Mouse (Mus musculus) heart, postnatal 0 days (tissue): ENCODE measurements around the gene Khdc4. TPM values are rescaled to one million over a fixed set of nuclear protein-coding genes. Genes with fewer than 3 reads are reported as not detected.

Experiments
- ATAC-seq: fragments of 200-750 bp; cut with Nextera tagmentation; 2 replicates; pipeline ENCODE4 v1.8.0; 2017; ENCODE audit warnings: low read depth, moderate number of reproducible peaks, moderate library complexity; ENCODE audit not compliant: insufficient read depth
- DNase-seq: peaks from one replicate; pipeline ENCODE4 v3.0.0-alpha.2; 2016; ENCODE audit warnings: low spot score
- H3K27ac ChIP-seq: fragments of 300-500 bp; sonication (generic); 2 replicates; pipeline ENCODE4 v1.5.1; 2014; ENCODE audit warnings: low read depth, mild to moderate bottlenecking
- H3K27me3 ChIP-seq: fragments of 300-500 bp; sonication (generic); 2 replicates; pipeline ENCODE4 v1.6.1; 2014; ENCODE audit warnings: low read length, mixed read lengths; ENCODE audit not compliant: control insufficient read depth, insufficient read depth
- H3K36me3 ChIP-seq: fragments of 300-500 bp; sonication (generic); replicated peaks from 2 replicates; pipeline ENCODE4 v1.6.1; 2014; ENCODE audit warnings: low read length, mixed read lengths; ENCODE audit not compliant: control insufficient read depth, insufficient read depth
- H3K4me1 ChIP-seq: fragments of 300-500 bp; sonication (generic); 2 replicates; pipeline ENCODE4 v1.6.1; 2014; ENCODE audit warnings: antibody characterized with exemption; ENCODE audit not compliant: control insufficient read depth, insufficient read depth
- H3K4me2 ChIP-seq: fragments of 300-500 bp; sonication (generic); 2 replicates; pipeline ENCODE4 v1.6.1; 2014; ENCODE audit warnings: low read depth, mild to moderate bottlenecking, low read length, moderate library complexity
- H3K4me3 ChIP-seq: fragments of 300-500 bp; sonication (generic); 2 replicates; pipeline ENCODE4 v1.5.1; 2014; ENCODE audit warnings: low read depth, low read length
- H3K9ac ChIP-seq: fragments of 300-500 bp; sonication (generic); replicated peaks from 2 replicates; pipeline ENCODE4 v1.6.1; 2014; ENCODE audit warnings: low read depth, low read length, mixed read lengths
- H3K9me3 ChIP-seq: fragments of 300-500 bp; sonication (generic); replicated peaks from 2 replicates; pipeline ENCODE4 v1.6.1; 2016; ENCODE audit warnings: low read length; ENCODE audit not compliant: control insufficient read depth
- CTCF ChIP-seq: IDR thresholded peaks from 2 replicates; pipeline ENCODE4 v1.5.1; 2016; ENCODE audit warnings: antibody characterized with exemption, control low read depth, low read depth
- EP300 ChIP-seq: IDR thresholded peaks from 2 replicates; pipeline ENCODE4 v1.6.1; 2016; ENCODE audit warnings: antibody characterized with exemption, low read depth
- WGBS: fragments of 180-500 bp; shearing (Covaris S2); extraction: QIAGEN DNeasy Blood & Tissue Kit; methylation state at CpG from one replicate; pipeline ENCODE4 v1.1.7; 2014; 5-methylcytosine and 5-hydroxymethylcytosine counted together
- polyA plus RNA-seq: library from polyadenylated mRNA; unstranded; fragments of >200 nt; fragmentation: Nextera tagmentation; extraction: Ambion mirVana; gene quantifications from 2 replicates; pipeline ENCODE4 v1.2.1, GENCODE M21; 2015
- total RNA-seq: library from RNA; depleted of rRNA; stranded (reverse); fragments of >200 nt; gene quantifications from 2 replicates; pipeline ENCODE4 v1.2.3, GENCODE M21; 2014; ENCODE audit warnings: low replicate concordance

Gene Khdc4
- total and polyA plus RNA-seq, 2 experiments from 2014 or later: 44.4 to 102 TPM

DNA sequence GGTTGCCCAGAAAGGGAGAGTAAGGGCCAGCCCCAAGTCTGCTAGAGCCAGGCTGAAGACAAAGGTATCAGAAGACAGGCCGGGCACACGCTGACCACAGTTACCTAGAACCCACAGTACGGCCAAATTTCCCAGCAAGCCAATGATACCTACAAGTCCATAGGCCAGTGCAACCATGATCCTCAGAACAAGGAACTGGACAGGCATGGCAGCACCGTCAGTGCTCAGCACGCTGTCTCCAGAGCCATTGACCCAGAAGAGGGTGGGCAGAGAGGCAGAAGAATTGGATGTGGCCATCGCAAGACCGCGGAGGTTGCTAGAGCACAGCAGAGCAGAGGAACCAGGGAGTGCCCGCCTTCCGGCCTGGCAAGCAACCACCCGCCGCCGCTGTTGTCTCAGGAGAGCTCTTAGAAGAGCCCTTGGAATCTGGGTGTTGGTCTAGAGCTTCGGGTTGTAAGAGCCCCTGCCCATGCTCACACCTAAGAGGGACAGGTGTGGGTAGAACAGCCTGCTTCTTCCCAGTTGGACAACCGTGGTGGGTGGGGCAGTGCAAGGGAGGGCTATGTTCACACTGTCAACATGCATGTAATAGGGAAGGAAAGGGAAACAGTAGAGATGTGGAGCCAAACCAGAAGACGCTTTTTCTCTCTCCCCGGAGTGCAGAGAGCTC, 32.6 kb upstream of the Khdc4 start, which contains the start of gene Rxfp4:
TSS of gene Rxfp4 (minus strand) at position 297 of the 670 bp plus-strand sequence.
- Histone ChIP-seq H3K9me3 (no peaks in the 10 kb centered on the region), H3K27me3 (no peaks in the 10 kb centered on the region), H3K9ac (no peak within 1 kb of the TSS), H3K4me1 (peaks cover 22% of the 10 kb centered on the region), H3K36me3 (peaks cover 5% of the 10 kb centered on the region), H3K4me3 (no peak within 1 kb of the TSS), H3K4me2 (no peak within 1 kb of the TSS), H3K27ac (peak within 1 kb of the TSS; percentile 60; the same call in 1 of the 2 replicates)
- WGBS: 86% methylated on average over 17 of the region's 17 CpGs
- no peak for DNase-seq
- TF ChIP-seq EP300 (no peak), CTCF (no peak)
- no peak for ATAC-seq

DNA sequence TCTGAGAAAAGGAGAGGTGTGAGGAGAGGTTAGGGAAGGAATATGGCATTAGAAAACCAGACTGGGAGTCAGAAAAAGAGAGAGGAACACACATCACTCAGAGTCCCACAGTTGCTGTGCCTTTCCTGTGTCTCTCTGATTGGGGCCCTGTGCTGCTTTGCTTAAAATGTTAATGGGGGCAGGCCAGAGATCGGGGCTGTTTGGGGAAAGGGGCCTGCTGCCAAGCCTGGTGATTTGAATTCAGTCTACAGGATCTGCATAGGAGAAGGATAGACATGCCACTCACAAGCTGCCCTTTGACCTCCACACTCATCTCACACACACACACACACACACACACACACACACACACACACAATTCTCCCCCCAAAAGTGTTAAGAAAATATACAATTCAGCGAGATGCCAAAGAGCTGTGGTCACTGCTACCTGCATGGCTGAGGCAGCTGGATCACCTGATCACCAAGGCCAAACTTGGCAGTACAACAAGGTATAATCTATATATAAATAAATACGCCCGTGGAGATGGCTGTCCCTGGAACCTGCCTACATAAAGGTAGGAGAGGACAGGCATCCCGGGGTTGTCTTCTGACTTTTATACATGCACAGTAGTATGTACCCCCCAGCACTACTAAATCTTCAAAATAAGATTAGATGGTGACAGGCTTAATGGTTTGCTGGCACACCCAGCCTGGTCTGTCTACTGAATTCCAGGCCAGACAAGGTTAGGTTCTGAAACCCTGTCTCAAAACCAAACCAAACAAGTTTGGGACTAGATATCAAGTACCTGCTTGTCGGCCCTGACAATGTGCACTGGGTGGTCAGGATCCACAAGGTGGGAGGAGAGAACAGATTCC, 31.9 kb upstream of the Khdc4 start:
- TF ChIP-seq EP300 (no peak), CTCF (no peak)
- WGBS: 50% methylated on average over 6 of the region's 6 CpGs
- DNase-seq (no peak), ATAC-seq (no peak)
- Histone ChIP-seq H3K9me3 (no peaks in the 10 kb centered on the region), H3K27ac (peak overlapping the region; percentile 60; the same call in 1 of the 2 replicates), H3K27me3 (no peaks in the 10 kb centered on the region), H3K9ac (no peak overlapping the region), H3K4me3 (no peak overlapping the region), H3K4me1 (peaks cover 22% of the 10 kb centered on the region), H3K4me2 (no peak overlapping the region), H3K36me3 (no peaks in the 10 kb centered on the region)

DNA sequence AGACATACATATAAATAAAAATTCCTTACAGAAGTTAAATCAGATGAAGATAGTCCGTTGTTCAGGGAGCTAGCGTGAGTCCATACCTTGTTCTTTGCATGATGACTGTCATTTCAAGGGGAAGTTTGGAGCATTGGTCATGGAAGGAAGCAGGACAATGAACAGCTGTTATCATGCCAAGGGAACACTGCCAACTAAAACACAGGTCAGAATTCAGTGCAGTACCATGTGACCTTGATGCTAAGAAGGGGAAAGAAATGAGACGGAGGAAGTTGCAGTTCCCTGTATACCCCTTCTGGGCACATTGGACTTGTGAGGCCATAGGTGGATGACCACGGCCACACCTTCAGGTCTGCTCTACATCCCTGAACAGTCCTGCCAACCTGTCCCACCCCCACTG, 31.0 kb upstream of the Khdc4 start:
- Histone ChIP-seq H3K36me3 (no peaks in the 10 kb centered on the region), H3K9me3 (no peaks in the 10 kb centered on the region), H3K27me3 (no peaks in the 10 kb centered on the region), H3K4me1 (peaks cover 22% of the 10 kb centered on the region), H3K4me3 (no peak overlapping the region), H3K4me2 (peak overlapping the region; percentile 4; the same call in 1 of the 2 replicates), H3K9ac (no peak overlapping the region), H3K27ac (peak overlapping the region; percentile 60)
- DNase-seq (peak; percentile 89), ATAC-seq (peak; percentile 81)
- TF ChIP-seq CTCF (no peak), EP300 (peak; percentile 60; the same call in 1 of the 2 replicates)
- 24% methylated on average over 4 of the region's 4 CpGs for WGBS

DNA sequence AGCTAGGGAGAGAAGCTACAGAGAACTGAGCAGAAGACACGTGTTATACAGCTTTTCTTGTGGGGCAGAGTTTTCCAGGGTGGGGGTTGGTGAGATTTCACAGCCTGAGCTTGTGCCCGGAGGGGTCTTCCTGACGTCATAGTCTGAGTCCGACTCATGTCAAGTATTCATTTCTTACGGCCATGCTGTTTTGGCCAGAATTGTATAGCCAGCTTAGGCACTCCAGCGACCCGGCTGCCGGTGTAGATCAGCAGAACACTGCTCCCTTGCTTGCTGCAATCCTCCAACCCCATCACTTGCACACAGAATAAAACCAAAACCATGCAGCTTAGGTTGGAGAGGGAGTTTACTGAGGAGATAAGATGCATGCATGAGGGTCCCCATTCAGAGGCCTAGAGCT, 30.0 kb upstream of the Khdc4 start:
- Histone ChIP-seq H3K27ac (no peak overlapping the region), H3K4me2 (no peak overlapping the region), H3K36me3 (no peaks in the 10 kb centered on the region), H3K4me1 (peaks cover 22% of the 10 kb centered on the region), H3K4me3 (no peak overlapping the region), H3K9me3 (no peaks in the 10 kb centered on the region), H3K9ac (no peak overlapping the region), H3K27me3 (no peaks in the 10 kb centered on the region)
- DNase-seq (no peak), ATAC-seq (no peak)
- no peak for TF ChIP-seq EP300
- no peak for TF ChIP-seq CTCF
- WGBS: 76% methylated on average over 8 of the region's 8 CpGs

DNA sequence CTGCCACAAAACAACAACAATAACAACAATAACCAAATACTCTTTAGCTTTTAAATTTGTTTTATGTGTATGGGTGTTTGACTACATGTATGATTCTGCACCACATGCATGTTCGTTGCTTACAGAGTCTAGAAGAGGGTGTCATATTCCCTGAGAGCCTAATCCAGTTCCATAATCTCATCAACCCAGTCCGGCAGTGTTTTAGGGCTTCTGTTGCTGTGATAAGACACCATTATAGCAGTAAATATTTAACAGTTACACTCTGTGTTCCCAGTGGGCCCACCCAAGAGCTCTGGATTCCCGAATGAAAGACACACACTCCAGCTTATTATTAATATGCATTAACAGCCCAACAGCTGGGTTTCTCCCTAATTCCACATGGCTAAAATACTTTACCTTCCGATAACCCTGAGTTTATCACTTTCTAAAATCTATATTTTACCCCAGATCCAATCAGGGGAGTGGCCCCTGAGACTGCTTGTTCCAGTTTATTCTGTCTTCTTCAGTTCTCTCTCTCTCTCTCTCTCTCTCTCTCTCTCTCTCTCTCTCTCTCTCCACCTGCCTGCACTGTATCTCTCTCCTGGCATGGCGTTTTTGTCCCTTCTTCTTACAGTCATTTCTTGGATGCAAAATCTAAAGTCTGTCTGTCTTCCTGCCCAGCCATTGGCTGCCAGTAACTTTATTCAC, 27.0 kb upstream of the Khdc4 start:
- Histone ChIP-seq H3K27ac (no peak overlapping the region), H3K9ac (no peak overlapping the region), H3K4me2 (no peak overlapping the region), H3K27me3 (no peaks in the 10 kb centered on the region), H3K4me1 (peaks cover 19% of the 10 kb centered on the region), H3K36me3 (no peaks in the 10 kb centered on the region), H3K9me3 (no peaks in the 10 kb centered on the region), H3K4me3 (no peak overlapping the region)
- ATAC-seq: no peak
- TF ChIP-seq CTCF: no peak
- TF ChIP-seq EP300: no peak
- DNase-seq: no peak
- WGBS: 66% methylated on average over 5 of the region's 5 CpGs
